ENCODE assay signal across 18 mouse cellular contexts in genomic region chr11:89229726-89230125, GRCm38 (mm10).
DNase-seq lines count a peak whose midpoint lies in the region; ATAC-seq and TF ChIP-seq lines count a peak whose summit lies in the region.
"Had no signal": no experiment of that assay in that cellular context is flagged by ENCODE, and none has a peak within 500 bp of the region (broad histone marks: within the 10 kb centered on the region; RNA-seq: fewer than 3 reads in every experiment).

No protein-coding gene starts in this region.

- no peak overlapping the region for H3K9ac ChIP-seq in lung, postnatal 0 days (replicated peaks; ENCODE audit: low read depth)
- H3K9ac ChIP-seq: embryonic facial prominence, embryonic 12.5 days; liver, embryonic 13.5 days had no signal

- H3K9me3 ChIP-seq in lung, postnatal 0 days (ENCODE audit: low read length): no peaks in the 10 kb centered on the region
- no peaks in the 10 kb centered on the region for H3K9me3 ChIP-seq in limb, embryonic 10.5 days (replicated peaks)
- H3K9me3 ChIP-seq: embryonic facial prominence, embryonic 12.5 days; liver, embryonic 13.5 days had no signal

- peak; percentile 57 for DNase-seq in gastrocnemius, postnatal 14 days
- no peak for DNase-seq in gastrocnemius, postnatal 36 days
- peak; percentile 69 for DNase-seq in lung, postnatal 0 days (ENCODE audit: low spot score)
- no peak for DNase-seq in lung, postnatal 25 days (ENCODE audit: low spot score)
- peak; percentile 25 for DNase-seq in limb, embryonic 10.5 days (ENCODE audit: low spot score)
- no peak for DNase-seq in frontal cortex, postnatal 25 days (ENCODE audit: low spot score in 2 of 2)
- no peak for DNase-seq in spleen, adult 12 weeks (ENCODE audit: low spot score)
- DNase-seq: heart, adult 18-20 months; kidney, adult 2 months; kidney, postnatal 36 days; liver, embryonic 13.5 days; right cerebral cortex, adult 18-20 months; thymus, adult 2 months had no signal

- H3K4me3 ChIP-seq in lung, postnatal 0 days (ENCODE audit: low read depth, low read length): no peak overlapping the region
- no peak overlapping the region for H3K4me3 ChIP-seq in limb, embryonic 10.5 days
- H3K4me3 ChIP-seq: embryonic facial prominence, embryonic 12.5 days; liver, embryonic 13.5 days; megakaryocyte, embryonic 14.5 days had no signal

- no peaks in the 10 kb centered on the region for H3K36me3 ChIP-seq in lung, postnatal 0 days (ENCODE audit: insufficient read depth, low read length)
- no peaks in the 10 kb centered on the region for H3K36me3 ChIP-seq in limb, embryonic 10.5 days
- H3K36me3 ChIP-seq: embryonic facial prominence, embryonic 12.5 days; G1E; liver, embryonic 13.5 days had no signal

- no peaks in the 10 kb centered on the region for H3K4me1 ChIP-seq in lung, postnatal 0 days (ENCODE audit: insufficient read depth, low read depth, low read length)
- no peaks in the 10 kb centered on the region for H3K4me1 ChIP-seq in limb, embryonic 10.5 days
- H3K4me1 ChIP-seq: embryonic facial prominence, embryonic 12.5 days; megakaryocyte, embryonic 14.5 days had no signal

- ATAC-seq in lung, postnatal 0 days: peak; percentile 72
- ATAC-seq: CD4-positive, CD25-positive, alpha-beta regulatory T cell, adult 4 months; midbrain, embryonic 16.5 days had no signal

- H3K4me2 ChIP-seq in lung, postnatal 0 days (replicated peaks; ENCODE audit: low read depth, low read length): no peak overlapping the region
- H3K4me2 ChIP-seq: embryonic facial prominence, embryonic 12.5 days; liver, embryonic 13.5 days had no signal

- H3K27me3 ChIP-seq in lung, postnatal 0 days (replicated peaks; ENCODE audit: insufficient read depth, low read length): no peaks in the 10 kb centered on the region
- H3K27me3 ChIP-seq in limb, embryonic 10.5 days (ENCODE audit: low read depth, poor library complexity, severe bottlenecking): no peaks in the 10 kb centered on the region
- H3K27me3 ChIP-seq: embryonic facial prominence, embryonic 12.5 days; liver, embryonic 13.5 days; megakaryocyte, embryonic 14.5 days had no signal

- no peak overlapping the region for H3K27ac ChIP-seq in lung, postnatal 0 days (ENCODE audit: low read length)
- H3K27ac ChIP-seq in limb, embryonic 10.5 days: no peak overlapping the region
- H3K27ac ChIP-seq: embryonic facial prominence, embryonic 12.5 days; liver, embryonic 13.5 days had no signal

- no peak for TF ChIP-seq EP300 in lung, postnatal 0 days (IDR thresholded peaks at IDR 0.05)

- TF ChIP-seq CTCF in lung, postnatal 0 days (IDR thresholded peaks at IDR 0.05): no peak

- 40% methylated on average over 5 of the region's 5 CpGs for WGBS in lung, postnatal 0 days
- 81% methylated on average over 5 of the region's 5 CpGs for WGBS in limb, embryonic 10.5 days

- intact Hi-C loops in gastrocnemius, postnatal 14 days (cut with DNase I; ENCODE audit: low total_unique reads): no loop called here
- intact Hi-C loops in gastrocnemius, postnatal 36 days (cut with DNase I): no loop called here

Comparison
In these comparisons a context has a peak if more than half of its experiments do, and no peak if none do; other contexts are left out.
1. DNase-seq: peak in gastrocnemius, postnatal 14 days (single experiment), lung, postnatal 0 days (single experiment) and limb, embryonic 10.5 days (single experiment); none in gastrocnemius, postnatal 36 days (0 of 2), lung, postnatal 25 days (single experiment), frontal cortex, postnatal 25 days (0 of 2) and spleen, adult 12 weeks (single experiment).